Mouse (Mus musculus) G1E (cell line): ENCODE results near the gene Cd84. TPM values are rescaled to one million over a fixed set of nuclear protein-coding genes. Genes with fewer than 3 reads are reported as not detected.

Experiments
- ATAC-seq: 2 replicates; pipeline ENCODE4 v1.8.0; 2016; ENCODE audit warnings: mild to moderate bottlenecking; ENCODE audit not compliant: insufficient number of reproducible peaks, poor library complexity, low FRiP score, severe bottlenecking; ENCODE audit errors: extremely low read depth
- DNase-seq: peaks from one replicate; pipeline ENCODE4 v3.0.0; 2012; ENCODE audit warnings: low spot score
- H3K27me3 ChIP-seq: 2 replicates; pipeline ENCODE4 v1.6.1; 2012; ENCODE audit warnings: mild to moderate bottlenecking, low read length, inconsistent platforms; ENCODE audit not compliant: insufficient read depth
- H3K36me3 ChIP-seq: replicated peaks from 2 replicates; pipeline ENCODE3; 2012; ENCODE audit warnings: mild to moderate bottlenecking, inconsistent platforms
- H3K4me1 ChIP-seq: 2 replicates; pipeline ENCODE4 v1.6.1; 2012; ENCODE audit warnings: low read depth, low read length, inconsistent platforms, mixed read lengths; ENCODE audit not compliant: insufficient read depth
- H3K4me3 ChIP-seq: 2 replicates; pipeline ENCODE4 v1.5.1; 2012; ENCODE audit warnings: low read depth, mild to moderate bottlenecking, inconsistent platforms, low read length, moderate library complexity, mixed read lengths
- H3K9me3 ChIP-seq: replicated peaks from 2 replicates; pipeline ENCODE4 v1.6.1; 2012; ENCODE audit warnings: inconsistent platforms
- CTCF ChIP-seq: IDR thresholded peaks from 2 replicates; pipeline ENCODE4 v1.5.1; 2012; ENCODE audit warnings: low read depth, low read length, inconsistent platforms, mixed read lengths
- GATA1 ChIP-seq: IDR thresholded peaks from 2 replicates; pipeline ENCODE4 v1.6.1; 2012; ENCODE audit warnings: borderline replicate concordance, low read length, inconsistent platforms, mixed read lengths
- GATA2 ChIP-seq: IDR thresholded peaks from 2 replicates; pipeline ENCODE4 v1.6.1; 2012; ENCODE audit warnings: low read depth, low read length, inconsistent platforms, borderline replicate concordance
- POLR2AphosphoS5 ChIP-seq: IDR thresholded peaks from 2 replicates; pipeline ENCODE4 v1.6.1; 2012; ENCODE audit warnings: low read depth, low read length, inconsistent platforms; ENCODE audit not compliant: insufficient replicate concordance
- TAL1 ChIP-seq: conservative IDR thresholded peaks from 2 replicates; pipeline ENCODE4 v1.6.1; 2012; ENCODE audit warnings: low read depth, low read length, inconsistent platforms, mixed read lengths
- polyA plus RNA-seq: library from polyadenylated mRNA; stranded (reverse); fragments of >175 nt; gene quantifications from 2 replicates; pipeline ENCODE4 v1.2.3, GENCODE M21; 2012
- total RNA-seq, 2 experiments: library from RNA; stranded (forward) in 1 of 2; stranded (reverse) in 1 of 2; fragments of 200-1000 nt in 1 of 2; fragments of >200 nt in 1 of 2; fragmentation: Nextera tagmentation in 1 of 2; gene quantifications; 2 replicates each; pipeline ENCODE4 v1.2.3; 2014 to 2017

The Cd84 gene
- total and polyA plus RNA-seq, 3 experiments = 0.22 to 6.7 TPM; not detected in 1

GRCm38 (mm10) chr1:171933851-171934250, 94.4 kb downstream of the Cd84 start:
- Histone ChIP-seq H3K27me3 (no peaks in the 10 kb centered on the region), H3K36me3 (no peaks in the 10 kb centered on the region), H3K4me3 (no peak overlapping the region), H3K4me1 (no peaks in the 10 kb centered on the region), H3K9me3 (peaks cover 42% of the 10 kb centered on the region)
- TF ChIP-seq CTCF (no peak), GATA1 (no peak), TAL1 (no peak), POLR2AphosphoS5 (no peak)
- ATAC-seq (no peak), DNase-seq (no peak)

GRCm38 (mm10) chr1:171938952-171939948, 99.8 kb downstream of the Cd84 start:
- no peaks in the 10 kb centered on the region for H3K27me3 ChIP-seq
- H3K4me3 ChIP-seq = no peak overlapping the region
- DNase-seq (no peak), ATAC-seq (no peak)
- H3K4me1 ChIP-seq = no peaks in the 10 kb centered on the region
- TF ChIP-seq POLR2AphosphoS5 (no peak), TAL1 (no peak), GATA2 (no peak), CTCF (no peak), GATA1 (no peak)
- H3K36me3 ChIP-seq = no peaks in the 10 kb centered on the region
- peaks cover 33% of the 10 kb centered on the region for H3K9me3 ChIP-seq

Other genes with a start within 250 kb of the Cd84 start
- gene Ly9, start 232.3 kb upstream of the Cd84 start, total RNA-seq (2014; fragmentation: Nextera tagmentation) = not detected in 2 replicates
- gene Ly9, start 232.3 kb upstream of the Cd84 start, total RNA-seq (2017) = 0.11 and 0.12 TPM in 2 replicates
- gene Ly9, start 232.3 kb upstream of the Cd84 start, polyA plus RNA-seq = not detected in 2 replicates
- not detected in 2 replicates for gene Slamf7, start 186.7 kb upstream of the Cd84 start, total RNA-seq (2014; fragmentation: Nextera tagmentation)
- 0.11 TPM in 1 of 2 replicates, not detected in the other for gene Slamf7, start 186.7 kb upstream of the Cd84 start, total RNA-seq (2017)
- not detected in 2 replicates for gene Slamf7, start 186.7 kb upstream of the Cd84 start, polyA plus RNA-seq
- not detected in 2 replicates for gene Cd48, start 157.7 kb upstream of the Cd84 start, total RNA-seq (2014; fragmentation: Nextera tagmentation)
- 0.12 TPM in 1 of 2 replicates, not detected in the other for gene Cd48, start 157.7 kb upstream of the Cd84 start, total RNA-seq (2017)
- gene Cd48, start 157.7 kb upstream of the Cd84 start, polyA plus RNA-seq = not detected in 2 replicates
- gene Slamf1, start 72.6 kb upstream of the Cd84 start, total RNA-seq (2014; fragmentation: Nextera tagmentation) = not detected in 2 replicates
- gene Slamf1, start 72.6 kb upstream of the Cd84 start, total RNA-seq (2017) = 0.12 and 0.16 TPM in 2 replicates
- not detected in 2 replicates for gene Slamf1, start 72.6 kb upstream of the Cd84 start, polyA plus RNA-seq
- not detected in 2 replicates for gene Gm10521, start 56.0 kb downstream of the Cd84 start, total RNA-seq (2014; fragmentation: Nextera tagmentation)
- gene Gm10521, start 56.0 kb downstream of the Cd84 start, total RNA-seq (2017) = 0.12 TPM in 1 of 2 replicates, not detected in the other
- not detected in 2 replicates for gene Gm10521, start 56.0 kb downstream of the Cd84 start, polyA plus RNA-seq
- gene Slamf6, start 77.8 kb downstream of the Cd84 start, total RNA-seq (2014; fragmentation: Nextera tagmentation) = not detected in 2 replicates
- gene Slamf6, start 77.8 kb downstream of the Cd84 start, total RNA-seq (2017) = 0.12 and 0.44 TPM in 2 replicates
- gene Slamf6, start 77.8 kb downstream of the Cd84 start, polyA plus RNA-seq = not detected in 2 replicates
- not detected in 2 replicates for gene Vangl2, start 188.7 kb downstream of the Cd84 start, total RNA-seq (2014; fragmentation: Nextera tagmentation)
- gene Vangl2, start 188.7 kb downstream of the Cd84 start, total RNA-seq (2017) = under 0.01 and 0.05 TPM in 2 replicates
- not detected in 2 replicates for gene Vangl2, start 188.7 kb downstream of the Cd84 start, polyA plus RNA-seq
- not detected in 2 replicates for gene Nhlh1, start 217.9 kb downstream of the Cd84 start, total RNA-seq (2014; fragmentation: Nextera tagmentation)
- not detected in 2 replicates for gene Nhlh1, start 217.9 kb downstream of the Cd84 start, total RNA-seq (2017)
- gene Nhlh1, start 217.9 kb downstream of the Cd84 start, polyA plus RNA-seq = 0.02 TPM in 1 of 2 replicates, not detected in the other
- 302 and 320 TPM in 2 replicates for gene Copa, start 242.8 kb downstream of the Cd84 start, total RNA-seq (2014; fragmentation: Nextera tagmentation)
- 153 and 166 TPM in 2 replicates for gene Copa, start 242.8 kb downstream of the Cd84 start, total RNA-seq (2017)
- 39.4 and 50.6 TPM in 2 replicates for gene Copa, start 242.8 kb downstream of the Cd84 start, polyA plus RNA-seq
- 79.3 and 86.3 TPM in 2 replicates for gene Ncstn, start 243.1 kb downstream of the Cd84 start, total RNA-seq (2014; fragmentation: Nextera tagmentation)
- 29.7 and 33.4 TPM in 2 replicates for gene Ncstn, start 243.1 kb downstream of the Cd84 start, total RNA-seq (2017)
- 6.8 and 7.6 TPM in 2 replicates for gene Ncstn, start 243.1 kb downstream of the Cd84 start, polyA plus RNA-seq